7 mouse cellular contexts compared by ENCODE assay signal in genomic region chr1:133423543-133424480, GRCm38 (mm10). TPM values are rescaled to one million over a fixed set of nuclear protein-coding genes. Genes with fewer than 3 reads are reported as not detected.
A peak's percentile ranks its signal among the peaks of the same experiment; 100 is the strongest.
DNase-seq lines count a peak whose midpoint lies in the region; ATAC-seq lines count a peak whose summit lies in the region.

Gene Sox13, minus strand, starts transcription at chr1:133424377.

- no peaks in the 10 kb centered on the region for H3K9me3 ChIP-seq in hindbrain, embryonic 16.5 days (ENCODE audit: control insufficient read depth, low read length)
- no peaks in the 10 kb centered on the region for H3K9me3 ChIP-seq in limb, embryonic 11.5 days (ENCODE audit: control insufficient read depth, low read length)
- no peaks in the 10 kb centered on the region for H3K9me3 ChIP-seq in midbrain, embryonic 12.5 days
- H3K9me3 ChIP-seq in stomach, embryonic 16.5 days (replicated peaks; ENCODE audit: control insufficient read depth, low read length): no peaks in the 10 kb centered on the region

- H3K9ac ChIP-seq in hindbrain, embryonic 16.5 days (ENCODE audit: low read depth, low read length): peak within 1 kb of the TSS; percentile 79
- peak within 1 kb of the TSS; percentile 84 for H3K9ac ChIP-seq in limb, embryonic 11.5 days (ENCODE audit: low read length)
- H3K9ac ChIP-seq in midbrain, embryonic 12.5 days (replicated peaks): peak within 1 kb of the TSS; percentile 95
- H3K9ac ChIP-seq in stomach, embryonic 16.5 days (ENCODE audit: low read length): peak within 1 kb of the TSS; percentile 86

- H3K4me1 ChIP-seq in hindbrain, embryonic 16.5 days (ENCODE audit: control insufficient read depth, insufficient read depth, low read depth, low read length): peaks cover 14% of the 10 kb centered on the region
- peaks cover 9% of the 10 kb centered on the region; the same call in 1 of the 2 replicates for H3K4me1 ChIP-seq in limb, embryonic 11.5 days (ENCODE audit: control insufficient read depth, insufficient read depth, low read length)
- peaks cover 40% of the 10 kb centered on the region for H3K4me1 ChIP-seq in midbrain, embryonic 12.5 days
- peaks cover 26% of the 10 kb centered on the region for H3K4me1 ChIP-seq in stomach, embryonic 16.5 days (ENCODE audit: control insufficient read depth, insufficient read depth, low read length)

- WGBS in hindbrain, embryonic 16.5 days: under 1% methylated on average over 89 of the region's 128 CpGs
- under 1% methylated on average over 89 of the region's 128 CpGs for WGBS in limb, embryonic 11.5 days
- WGBS in midbrain, embryonic 12.5 days: under 1% methylated on average over 109 of the region's 128 CpGs
- WGBS in stomach, embryonic 16.5 days: under 1% methylated on average over 125 of the region's 128 CpGs

- H3K27me3 ChIP-seq in hindbrain, embryonic 16.5 days (replicated peaks; ENCODE audit: control insufficient read depth, insufficient read depth, low read length): no peaks in the 10 kb centered on the region
- H3K27me3 ChIP-seq in limb, embryonic 11.5 days (ENCODE audit: control insufficient read depth, insufficient read depth, low read length): no peaks in the 10 kb centered on the region
- H3K27me3 ChIP-seq in midbrain, embryonic 12.5 days: no peaks in the 10 kb centered on the region; the same call in none of the 2 replicates
- no peaks in the 10 kb centered on the region for H3K27me3 ChIP-seq in stomach, embryonic 16.5 days (ENCODE audit: control insufficient read depth, insufficient read depth, low read length)

- DNase-seq in adrenal gland, adult 8-10 months: peak; percentile 59
- DNase-seq in cerebellum, postnatal 14 days: peak; percentile 64 to 68
- peak; percentile 68 for DNase-seq in gastrocnemius, postnatal 10 days
- peak; percentile 82 for DNase-seq in limb, embryonic 11.5 days (ENCODE audit: low spot score)

- no peaks in the 10 kb centered on the region for H3K36me3 ChIP-seq in hindbrain, embryonic 16.5 days (ENCODE audit: control insufficient read depth, insufficient read depth, low read length)
- no peaks in the 10 kb centered on the region for H3K36me3 ChIP-seq in limb, embryonic 11.5 days (ENCODE audit: control insufficient read depth, insufficient read depth, low read length)
- H3K36me3 ChIP-seq in midbrain, embryonic 12.5 days: no peaks in the 10 kb centered on the region
- no peaks in the 10 kb centered on the region for H3K36me3 ChIP-seq in stomach, embryonic 16.5 days (ENCODE audit: control insufficient read depth, insufficient read depth, low read length)

- ATAC-seq in hindbrain, embryonic 16.5 days: peak; percentile 82
- ATAC-seq in limb, embryonic 11.5 days (ENCODE audit: insufficient number of reproducible peaks, low FRiP score, low TSS enrichment, low read depth): 0 out of 2 replicates have a peak, but pooled peaks have one; percentile 36
- peak; percentile 80 for ATAC-seq in midbrain, embryonic 12.5 days (ENCODE audit: low FRiP score, low read depth)
- ATAC-seq in stomach, embryonic 16.5 days (ENCODE audit: insufficient read depth, low FRiP score): peak; percentile 79

- peak within 1 kb of the TSS; percentile 91 for H3K27ac ChIP-seq in hindbrain, embryonic 16.5 days (ENCODE audit: low read depth, low read length)
- peak within 1 kb of the TSS; percentile 85 for H3K27ac ChIP-seq in limb, embryonic 11.5 days (replicated peaks; ENCODE audit: low read depth, low read length)
- H3K27ac ChIP-seq in midbrain, embryonic 12.5 days (replicated peaks): peak within 1 kb of the TSS; percentile 96
- H3K27ac ChIP-seq in stomach, embryonic 16.5 days (ENCODE audit: low read length): peak within 1 kb of the TSS; percentile 93

- H3K4me2 ChIP-seq in hindbrain, embryonic 16.5 days (ENCODE audit: low read length): peak within 1 kb of the TSS; percentile 97
- peak within 1 kb of the TSS; percentile 99 for H3K4me2 ChIP-seq in limb, embryonic 11.5 days (ENCODE audit: low read depth, severe bottlenecking)
- H3K4me2 ChIP-seq in midbrain, embryonic 12.5 days (replicated peaks): peak within 1 kb of the TSS; percentile 88
- H3K4me2 ChIP-seq in stomach, embryonic 16.5 days (ENCODE audit: low read depth, low read length): peak within 1 kb of the TSS; percentile 85

- peak within 1 kb of the TSS; percentile 80 for H3K4me3 ChIP-seq in hindbrain, embryonic 16.5 days (ENCODE audit: low read length)
- H3K4me3 ChIP-seq in limb, embryonic 11.5 days (ENCODE audit: low read depth, low read length): peak within 1 kb of the TSS; percentile 74
- H3K4me3 ChIP-seq in midbrain, embryonic 12.5 days: peak within 1 kb of the TSS; percentile 91
- peak within 1 kb of the TSS; percentile 52 for H3K4me3 ChIP-seq in stomach, embryonic 16.5 days (replicated peaks; ENCODE audit: low read length)

RNA-seq across cellular contexts. Expression of gene Sox13, which starts in this region (rescaled TPM):
- total RNA-seq in adrenal gland, adult 8-10 months (2022): 10 to 100 TPM; 14.7 to 25.2 (median 18.0) TPM
- total RNA-seq in gastrocnemius, postnatal 10 days (2021): 10 to 100 TPM; 10.1 to 15.9 TPM
- polyA plus RNA-seq in hindbrain, embryonic 16.5 days (2015; fragmentation: Nextera tagmentation; extraction: Ambion mirVana): 2.9 and 5.1 TPM in 2 replicates
- polyA plus RNA-seq in limb, embryonic 11.5 days (2014; fragmentation: Nextera tagmentation; extraction: Ambion mirVana): 5.7 and 6.0 TPM in 2 replicates
- polyA plus RNA-seq in midbrain, embryonic 12.5 days (2016; fragmentation: Nextera tagmentation; extraction: Ambion mirVana): 31.0 and 33.6 TPM in 2 replicates
- polyA plus RNA-seq in stomach, embryonic 16.5 days (2015; fragmentation: Nextera tagmentation; extraction: Ambion mirVana): 5.2 and 5.6 TPM in 2 replicates

Comparison
In these comparisons a context has a peak if more than half of its experiments do, and no peak if none do; other contexts are left out.
1. Peak in every context shown above with its lines: DNase-seq, ATAC-seq, H3K4me3 ChIP-seq and H3K27ac ChIP-seq.